Mouse (Mus musculus) hindbrain, postnatal 0 days (tissue): Measurements from ENCODE around the gene Gm10135. TPM values are rescaled to one million over a fixed set of nuclear protein-coding genes. Genes with fewer than 3 reads are reported as not detected.
A peak's percentile ranks its signal among the peaks of the same experiment; 100 is the strongest.

Experiments used
- ATAC-seq: fragments of 200-750 bp; cut with Nextera tagmentation; 2 replicates; pipeline ENCODE4 v1.8.0; 2017; ENCODE audit warnings: mild to moderate bottlenecking, moderate TSS enrichment, moderate library complexity
- DNase-seq: peaks from one replicate; pipeline ENCODE4 v3.0.0-alpha.2; 2015; ENCODE audit warnings: low spot score
- H3K27ac ChIP-seq: fragments of 300-500 bp; sonication (generic); 2 replicates; pipeline ENCODE4 v1.5.1; 2014; ENCODE audit warnings: mild to moderate bottlenecking
- H3K27me3 ChIP-seq: fragments of 300-500 bp; sonication (generic); 2 replicates; pipeline ENCODE4 v1.6.1; 2014; ENCODE audit warnings: low read length, mixed read lengths; ENCODE audit not compliant: insufficient read depth
- H3K36me3 ChIP-seq: fragments of 300-500 bp; sonication (generic); 2 replicates; pipeline ENCODE4 v1.6.1; 2014; ENCODE audit warnings: low read length, mixed read lengths; ENCODE audit not compliant: insufficient read depth
- H3K4me1 ChIP-seq: fragments of 300-500 bp; sonication (generic); 2 replicates; pipeline ENCODE4 v1.6.1; 2014; ENCODE audit warnings: antibody characterized with exemption, low read length, mixed read lengths; ENCODE audit not compliant: insufficient read depth
- H3K4me2 ChIP-seq: fragments of 300-500 bp; sonication (generic); 2 replicates; pipeline ENCODE4 v1.6.1; 2014; ENCODE audit warnings: low read depth, mild to moderate bottlenecking, low read length, moderate library complexity, mixed read lengths
- H3K4me3 ChIP-seq: fragments of 300-500 bp; sonication (generic); 2 replicates; pipeline ENCODE4 v1.5.1; 2014; ENCODE audit warnings: low read length
- H3K9ac ChIP-seq: fragments of 300-500 bp; sonication (generic); replicated peaks from 2 replicates; pipeline ENCODE4 v1.6.1; 2014; ENCODE audit warnings: mild to moderate bottlenecking, low read length, moderate library complexity, mixed read lengths
- H3K9me3 ChIP-seq: fragments of 300-500 bp; sonication (generic); 2 replicates; pipeline ENCODE4 v1.6.1; 2016; ENCODE audit warnings: low read length, mixed read lengths
- CTCF ChIP-seq: IDR thresholded peaks from 2 replicates; pipeline ENCODE4 v1.5.1; 2016; ENCODE audit warnings: antibody characterized with exemption, control low read depth, low read depth
- WGBS: fragments of 180-500 bp; shearing (Covaris S2); extraction: QIAGEN DNeasy Blood & Tissue Kit; methylation state at CpG from one replicate; pipeline ENCODE4 v1.1.7; 2014; 5-methylcytosine and 5-hydroxymethylcytosine counted together
- polyA plus RNA-seq: library from polyadenylated mRNA; unstranded; fragments of >200 nt; fragmentation: Nextera tagmentation; extraction: Ambion mirVana; gene quantifications from 2 replicates; pipeline ENCODE4 v1.2.1, GENCODE M21; 2015
- total RNA-seq: library from RNA; depleted of rRNA; stranded (reverse); fragments of >200 nt; gene quantifications from 2 replicates; pipeline ENCODE4 v1.2.3, GENCODE M21; 2014; rRNA removed

Gene Gm10135
- total and polyA plus RNA-seq, 2 experiments from 2014 or later, result not detected

GRCm38 (mm10) chr5:72920416-72920815 is 54.1 kb downstream of the Gm10135 start:
- Histone ChIP-seq H3K9ac (no peak overlapping the region), H3K27ac (no peak overlapping the region), H3K4me3 (no peak overlapping the region), H3K9me3 (no peaks in the 10 kb centered on the region), H3K4me1 (peaks cover 17% of the 10 kb centered on the region), H3K4me2 (no peak overlapping the region), H3K36me3 (no peaks in the 10 kb centered on the region), H3K27me3 (no peaks in the 10 kb centered on the region)
- TF ChIP-seq CTCF, result no peak
- 72% methylated on average over 4 of the region's 4 CpGs for WGBS
- ATAC-seq (no peak), DNase-seq (no peak)

GRCm38 (mm10) chr5:72916851-72917250 is 57.7 kb downstream of the Gm10135 start:
- no peak overlapping the region for H3K27ac ChIP-seq
- WGBS, result 65% methylated on average over 1 of the region's 1 CpGs
- ATAC-seq, result no peak
- H3K36me3 ChIP-seq, result no peaks in the 10 kb centered on the region
- DNase-seq, result no peak
- peak overlapping the region; percentile 88; the same call in 1 of the 2 replicates for H3K9ac ChIP-seq
- H3K4me2 ChIP-seq, result peak overlapping the region; percentile 59
- H3K9me3 ChIP-seq, result no peaks in the 10 kb centered on the region
- H3K4me3 ChIP-seq, result no peak overlapping the region
- no peak for TF ChIP-seq CTCF
- peaks cover 17% of the 10 kb centered on the region for H3K4me1 ChIP-seq
- no peaks in the 10 kb centered on the region for H3K27me3 ChIP-seq

GRCm38 (mm10) chr5:72916048-72916447 is 58.5 kb downstream of the Gm10135 start:
- Histone ChIP-seq H3K27ac (no peak overlapping the region), H3K9me3 (no peaks in the 10 kb centered on the region)

More at GRCm38 (mm10) chr5:72916048-72916447, 58.5 kb downstream of the Gm10135 start:
- no peak for ATAC-seq
- Histone ChIP-seq H3K4me3 (peak overlapping the region; percentile 83), H3K27me3 (no peaks in the 10 kb centered on the region), H3K9ac (peak overlapping the region; percentile 88), H3K36me3 (no peaks in the 10 kb centered on the region), H3K4me2 (peak overlapping the region; percentile 59), H3K4me1 (peaks cover 17% of the 10 kb centered on the region)
- no peak for TF ChIP-seq CTCF
- DNase-seq, result no peak
- 34% methylated on average over 4 of the region's 4 CpGs for WGBS

Other genes starting within 250 kb of the Gm10135 start
- gene Txk, start 221.9 kb downstream of the Gm10135 start, total RNA-seq, result 0.21 TPM in 1 of 2 replicates, not detected in the other
- gene Txk, start 221.9 kb downstream of the Gm10135 start, polyA plus RNA-seq, result 0.33 and 0.35 TPM in 2 replicates
- gene Tec, start 106.2 kb downstream of the Gm10135 start, total RNA-seq, result 3.0 and 4.9 TPM in 2 replicates
- gene Tec, start 106.2 kb downstream of the Gm10135 start, polyA plus RNA-seq, result 3.6 and 5.0 TPM in 2 replicates
- 37.4 and 37.5 TPM in 2 replicates for gene Slain2, start 60.4 kb downstream of the Gm10135 start, total RNA-seq
- gene Slain2, start 60.4 kb downstream of the Gm10135 start, polyA plus RNA-seq, result 10.0 and 11.2 TPM in 2 replicates
- 16.5 and 22.5 TPM in 2 replicates for gene Slc10a4, start 32.2 kb upstream of the Gm10135 start, total RNA-seq
- gene Slc10a4, start 32.2 kb upstream of the Gm10135 start, polyA plus RNA-seq, result 31.9 and 34.9 TPM in 2 replicates